Mouse (Mus musculus) ES-E14 (cell line): ENCODE data around the gene Kcnn1. TPM values are rescaled to one million over a fixed set of nuclear protein-coding genes. Genes with fewer than 3 reads are reported as not detected.

Source experiments
- DNase-seq: peaks from one replicate; pipeline ENCODE4 v3.0.0-alpha.2; 2013; ENCODE audit warnings: low read depth, low spot score
- H3K27ac ChIP-seq: 2 replicates; pipeline ENCODE4 v1.5.1; 2012; ENCODE audit warnings: low read depth, mild to moderate bottlenecking, low read length, moderate library complexity, mixed read lengths; ENCODE audit not compliant: poor library complexity, insufficient read depth, severe bottlenecking
- H3K36me3 ChIP-seq: 2 replicates; pipeline ENCODE4 v1.6.1; 2012; ENCODE audit warnings: mild to moderate bottlenecking, low read length, moderate library complexity, mixed read lengths; ENCODE audit not compliant: control insufficient read depth, poor library complexity, insufficient read depth, severe bottlenecking
- H3K4me1 ChIP-seq, 2 experiments: fragments of 150-350 bp in 1 of 2; sonication (generic) in 1 of 2; 2 replicates each; pipeline ENCODE4 v1.6.1; 2012; ENCODE audit warnings: low read length in 2 of 2, mild to moderate bottlenecking in 1 of 2, mixed read lengths in 1 of 2; ENCODE audit not compliant: control insufficient read depth in 2 of 2, insufficient read depth in 2 of 2, poor library complexity in 1 of 2
- H3K4me3 ChIP-seq, 2 experiments: fragments of 150-350 bp in 1 of 2; sonication (generic) in 1 of 2; 2 replicates each; pipeline ENCODE4 v1.5.1; 2012; ENCODE audit warnings: low read length in 2 of 2, low read depth in 1 of 2, mild to moderate bottlenecking in 1 of 2, mixed read lengths in 1 of 2; ENCODE audit not compliant: insufficient read depth in 1 of 2, poor library complexity in 1 of 2, severe bottlenecking in 1 of 2
- H3K9ac ChIP-seq: 2 replicates; pipeline ENCODE4 v1.6.1; 2012; ENCODE audit warnings: low read depth, mild to moderate bottlenecking, low read length, mixed read lengths; ENCODE audit not compliant: poor library complexity, insufficient read depth, severe bottlenecking
- H3K9me3 ChIP-seq: fragments of 150-350 bp; sonication (generic); 2 replicates; pipeline ENCODE4 v1.6.1; 2012; ENCODE audit warnings: low read depth, mild to moderate bottlenecking, low read length; ENCODE audit not compliant: control insufficient read depth, insufficient read depth
- CHD2 ChIP-seq: IDR thresholded peaks from 2 replicates; pipeline ENCODE4 v1.6.1; 2014; ENCODE audit warnings: mild to moderate bottlenecking, low read depth, low read length, inconsistent platforms
- HCFC1 ChIP-seq: IDR thresholded peaks from 2 replicates; pipeline ENCODE4 v1.6.1; 2012; ENCODE audit warnings: low read length, inconsistent platforms, borderline replicate concordance; ENCODE audit not compliant: insufficient read depth
- MAFK ChIP-seq: IDR thresholded peaks from 2 replicates; pipeline ENCODE4 v1.6.1; 2014; ENCODE audit warnings: mild to moderate bottlenecking, low read depth, low read length, inconsistent platforms; ENCODE audit not compliant: insufficient read depth
- ZC3H11A ChIP-seq: IDR thresholded peaks from 2 replicates; pipeline ENCODE4 v1.6.1; 2012; ENCODE audit warnings: low read depth, mild to moderate bottlenecking, inconsistent platforms, low read length, borderline replicate concordance
- ZNF384 ChIP-seq: IDR thresholded peaks from 2 replicates; pipeline ENCODE4 v1.6.1; 2012; ENCODE audit warnings: low read depth, low read length, inconsistent platforms
- in situ Hi-C, 2 experiments: fragments of 600-800 bp; cut with MboI; formaldehyde crosslinking; loops; one replicate each; pipeline ENCODE4 v1.15.1; 2025; ENCODE audit warnings: low sequenced_read_pairs in 2 of 2, inconsistent platforms in 1 of 2; ENCODE audit not compliant: unreplicated experiment in 2 of 2
- total RNA-seq: library from RNA; depleted of rRNA; stranded (reverse); fragments of 300-350 nt; gene quantifications from 2 replicates; pipeline ENCODE4 v1.2.3, GENCODE M21; 2012

Kcnn1 gene
- total RNA-seq, 1 experiment = 3.7 TPM

GRCm38 (mm10) chr8:70894385-70894720 is 31.3 kb upstream of the Kcnn1 start:
- H3K9ac ChIP-seq = no peak overlapping the region
- H3K4me1 ChIP-seq = peaks cover 4 to 20% of the 10 kb centered on the region in 2 experiments; a peak in 3 of 4 replicates
- TF ChIP-seq ZC3H11A = no peak
- TF ChIP-seq CHD2 = peak; percentile 78
- no peak overlapping the region for H3K4me3 ChIP-seq
- H3K9me3 ChIP-seq = no peaks in the 10 kb centered on the region
- no peak for DNase-seq
- no peak overlapping the region for H3K27ac ChIP-seq
- H3K36me3 ChIP-seq = peaks cover 30% of the 10 kb centered on the region
- in situ Hi-C loops = no loop called here

- H3K27ac ChIP-seq = no peak overlapping the region
- H3K4me1 ChIP-seq = peaks cover 4 to 22% of the 10 kb centered on the region in 2 experiments; a peak in 3 of 4 replicates
- no peak overlapping the region for H3K9ac ChIP-seq
- peak; percentile 91 for DNase-seq
- no peaks in the 10 kb centered on the region for H3K9me3 ChIP-seq
- no peak for TF ChIP-seq ZC3H11A
- TF ChIP-seq MAFK = no peak
- TF ChIP-seq ZNF384 = no peak
- no peak; the same call in none of the 2 replicates for TF ChIP-seq HCFC1
- TF ChIP-seq CHD2 = no peak; the same call in 1 of the 2 replicates
- in situ Hi-C loops = no loop called here
- no peak overlapping the region for H3K4me3 ChIP-seq
- peaks cover 30% of the 10 kb centered on the region for H3K36me3 ChIP-seq
These were observed 30.8 kb upstream of the Kcnn1 start for GRCm38 (mm10) chr8:70893656-70894384.

DNA sequence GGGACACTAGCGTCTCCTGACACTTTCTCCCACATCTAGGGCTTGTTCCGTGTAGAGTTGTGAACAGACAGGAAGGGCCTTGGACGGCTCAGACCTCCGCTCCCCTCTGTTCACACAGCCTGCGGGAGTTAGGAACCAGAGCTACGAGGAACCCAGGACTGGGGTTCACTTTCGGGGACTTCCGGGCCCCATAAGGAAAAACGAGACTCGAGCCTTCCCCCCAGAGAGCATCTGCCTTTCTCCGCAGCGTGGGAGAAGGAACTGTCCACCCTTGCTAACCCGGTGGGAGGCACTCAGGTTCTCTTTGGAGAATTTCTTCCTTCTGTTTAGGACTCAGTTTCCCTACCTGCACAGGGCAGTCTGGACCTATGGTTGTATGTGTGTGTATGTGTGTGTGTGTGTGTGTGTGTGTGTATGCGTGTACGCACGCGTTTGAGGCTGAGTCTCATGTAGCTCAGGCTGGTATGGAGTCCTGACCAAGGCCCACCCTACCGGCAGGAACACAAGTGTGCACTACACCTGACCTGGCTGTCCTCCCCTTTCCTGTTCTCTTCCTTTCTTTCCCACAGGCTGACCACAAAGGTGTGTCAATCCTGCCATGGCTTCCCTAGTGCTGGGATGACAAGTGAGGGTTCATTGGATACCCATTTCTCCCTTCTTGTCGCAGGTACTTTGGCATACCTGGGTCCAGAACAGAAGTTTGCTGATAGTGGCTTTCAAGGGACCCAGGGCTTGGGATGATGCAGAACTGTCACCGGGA is 30.0 kb upstream of the Kcnn1 start:
- H3K9me3 ChIP-seq = no peaks in the 10 kb centered on the region
- H3K36me3 ChIP-seq = peaks cover 30% of the 10 kb centered on the region
- peaks cover 4 to 21% of the 10 kb centered on the region in 2 experiments; a peak in 3 of 4 replicates for H3K4me1 ChIP-seq
- 0 out of 2 replicates have a peak overlapping the region, but pooled peaks have one; percentile 56 for H3K9ac ChIP-seq
- no peak for DNase-seq
- H3K4me3 ChIP-seq = peak overlapping the region in 1 of 2 experiments; percentile 66; a peak in 2 of 4 replicates
- TF ChIP-seq HCFC1 (no peak), ZC3H11A (no peak), ZNF384 (no peak), CHD2 (no peak), MAFK (no peak)
- H3K27ac ChIP-seq = no peak overlapping the region
- in situ Hi-C loops = no loop called here

DNA sequence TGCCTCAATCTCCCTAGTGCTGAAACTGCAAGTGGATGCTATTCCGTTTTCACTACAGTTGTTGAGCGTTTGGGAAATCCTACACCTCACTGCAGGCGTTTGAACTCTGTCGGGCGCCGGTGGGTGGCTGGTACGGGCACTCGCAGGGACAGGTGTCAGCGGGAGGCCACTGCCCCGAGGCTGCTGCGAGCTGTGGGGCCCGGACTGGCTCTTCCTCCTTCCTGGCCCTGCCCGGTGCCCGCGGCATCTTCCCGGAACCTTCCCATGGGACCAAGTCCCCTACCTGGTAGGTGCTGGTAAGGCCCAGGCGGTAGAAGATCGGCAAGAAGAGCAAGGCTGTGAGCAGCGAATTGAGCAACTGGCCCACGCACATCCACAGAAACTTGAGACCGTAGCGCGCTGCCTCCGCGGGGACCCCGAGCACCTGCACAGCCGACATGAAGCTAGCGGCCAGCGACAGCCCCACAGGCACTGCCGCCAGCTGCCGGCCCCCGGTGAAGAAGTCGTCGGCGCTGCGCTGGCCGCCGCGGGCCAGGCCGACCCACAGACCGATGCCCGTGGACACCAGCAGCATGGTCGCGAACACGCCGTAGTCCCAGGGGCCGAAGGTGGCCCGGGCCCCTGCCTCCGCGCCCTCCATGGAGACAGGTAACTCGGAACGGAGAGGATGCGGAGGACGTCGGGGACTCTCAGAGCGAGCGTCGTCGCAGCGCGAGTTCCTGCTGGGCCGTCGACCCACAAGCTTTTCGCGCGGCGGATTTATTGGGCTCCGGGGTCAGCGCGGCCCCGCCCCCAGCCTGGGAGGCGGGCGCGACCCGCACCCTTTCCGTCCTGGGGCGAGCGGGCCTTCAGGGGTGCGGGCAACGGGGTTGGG is 29.2 kb upstream of the Kcnn1 start, which contains the start of gene Slc5a5:
Gene Slc5a5 (minus strand): TSS at position 736 of the 874 bp plus-strand sequence.
- TF ChIP-seq CHD2 = no peak
- no peak for TF ChIP-seq ZC3H11A
- TF ChIP-seq MAFK = no peak
- no peak for TF ChIP-seq HCFC1
- TF ChIP-seq ZNF384 = no peak
- Histone ChIP-seq H3K9me3 (no peaks in the 10 kb centered on the region), H3K9ac (peak within 1 kb of the TSS; percentile 56), H3K27ac (no peak within 1 kb of the TSS), H3K4me1 (peaks cover 4 to 23% of the 10 kb centered on the region in 2 experiments; a peak in 3 of 4 replicates), H3K4me3 (peak within 1 kb of the TSS; percentile 59 to 66), H3K36me3 (peaks cover 30% of the 10 kb centered on the region)
- in situ Hi-C loops = no loop called here
- no peak for DNase-seq
